Mouse (Mus musculus): ENCODE results near the gene Slc25a11.

DNA sequence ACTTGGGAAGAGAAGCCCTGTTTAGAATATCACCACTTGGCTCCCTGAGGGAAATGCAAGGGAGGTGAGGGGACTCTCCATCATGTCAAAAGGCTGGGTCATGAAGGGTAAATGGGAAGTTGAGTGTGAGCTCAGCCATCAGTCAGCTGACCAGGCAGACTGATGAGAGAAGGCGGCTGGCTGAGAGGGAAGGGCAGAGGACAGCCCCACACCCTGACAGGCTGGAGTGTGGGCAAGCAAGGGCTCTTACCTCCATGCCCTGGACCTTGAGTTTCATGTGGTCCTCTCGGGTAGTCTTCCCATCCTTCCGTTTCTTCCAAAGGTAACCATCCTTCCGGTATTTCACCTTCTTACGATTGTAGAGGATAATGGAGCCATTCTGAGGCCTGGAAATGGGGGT lies 36.4 kb upstream of the Slc25a11 start:
- TF ChIP-seq CEBPB (IDR thresholded peaks at IDR 0.05; ENCODE audit: low read depth) = no peak
- TF ChIP-seq CTCF (IDR thresholded peaks at IDR 0.05; ENCODE audit: control insufficient read depth, insufficient read depth, insufficient read length) = no peak
- TF ChIP-seq MYOG (IDR thresholded peaks at IDR 0.05; ENCODE audit: control insufficient read depth, extremely low read depth, insufficient read length) = no peak
- TF ChIP-seq USF1 (IDR thresholded peaks at IDR 0.05; ENCODE audit: low read depth) = no peak
- TF ChIP-seq MAX (IDR thresholded peaks at IDR 0.05) = no peak
- no peak for TF ChIP-seq MYOD1 (IDR thresholded peaks at IDR 0.05; ENCODE audit: control insufficient read depth, insufficient read length, low read depth)
- no peak for TF ChIP-seq FOSL1 (IDR thresholded peaks at IDR 0.05; ENCODE audit: insufficient read depth, low read length, poor library complexity, severe bottlenecking)
